Mouse (Mus musculus) embryo, embryonic 10.5 days (tissue): ENCODE measurements at regions not wholly inside any gene's neighbourhood (a gene's known extent, or its start where the extent isn't known, plus 50 kb on each side); places are given as distances from the start of the nearest gene placed in this dataset.

Experiments
- DNase-seq: peaks from one replicate; pipeline ENCODE4 v3.0.0-alpha.2; 2015; ENCODE audit warnings: low spot score

- DNase-seq = no peak
Measured at GRCm38 (mm10) chr10:71754799-71755198, 407.2 kb downstream of the Ipmk start.

- DNase-seq = no peak
Measured at GRCm38 (mm10) chr10:71778903-71779302, 431.3 kb downstream of the Ipmk start.

DNA sequence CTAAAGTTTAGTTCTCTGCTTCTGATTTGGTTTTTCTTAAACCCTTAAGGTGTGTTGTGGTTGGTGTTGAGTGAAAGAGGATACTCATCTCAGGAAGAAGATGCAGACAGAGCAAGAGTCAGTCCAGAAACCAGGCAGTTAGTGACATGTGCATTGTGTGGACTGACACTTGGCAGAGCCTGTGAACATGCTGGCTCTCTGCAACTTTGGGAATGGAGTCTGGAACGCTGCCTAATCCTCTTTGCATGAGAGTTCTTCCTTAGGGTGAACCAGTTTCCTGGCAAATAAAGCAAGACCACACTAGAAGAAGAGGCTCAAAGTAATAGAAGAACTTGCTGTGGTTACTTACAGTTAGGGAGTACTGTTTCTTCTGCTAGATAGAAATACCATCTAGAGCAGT is 441.7 kb downstream of the Ipmk start:
- DNase-seq = no peak

GRCm38 (mm10) chr10:71789936-71790335 is 442.4 kb downstream of the Ipmk start:
- no peak for DNase-seq

DNA sequence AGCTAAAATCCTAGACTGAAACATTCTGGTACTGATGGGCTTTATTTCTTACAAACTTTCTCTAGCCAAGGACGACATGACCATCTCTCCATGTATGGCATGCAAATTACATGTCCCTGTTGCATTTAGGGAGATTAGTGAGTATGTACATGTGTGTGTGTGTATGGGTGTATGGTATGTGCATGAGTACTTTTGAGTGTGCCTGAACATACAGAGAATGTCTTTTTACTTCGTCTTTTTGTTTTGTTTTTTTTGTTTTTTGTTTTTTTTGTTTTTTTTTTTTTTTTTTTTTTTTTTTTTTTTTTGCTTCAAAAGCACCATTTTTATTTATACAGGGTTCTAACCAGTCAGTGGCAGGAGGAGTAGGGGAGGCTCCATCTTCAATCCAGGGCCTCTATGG is 451.1 kb downstream of the Ipmk start:
- no peak for DNase-seq

DNA sequence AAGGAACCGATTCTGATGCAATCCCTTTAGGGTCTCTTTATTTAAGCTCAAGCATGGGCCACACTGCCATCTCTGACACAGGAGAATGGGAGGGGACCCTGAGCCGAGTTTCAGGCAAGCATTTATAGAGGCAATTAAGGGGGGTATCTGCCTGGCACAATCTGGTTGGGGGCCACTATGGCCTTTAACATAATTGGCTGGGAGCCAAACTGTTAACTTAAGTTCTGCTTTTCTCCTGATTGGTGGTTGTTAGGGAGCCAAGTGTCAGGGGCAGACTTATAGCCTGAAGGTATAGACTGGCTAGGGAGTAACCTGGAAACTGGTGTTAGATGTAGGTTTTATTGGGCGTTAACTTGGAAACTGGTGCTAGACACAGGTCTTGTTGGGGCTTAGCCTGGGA is 454.9 kb downstream of the Ipmk start:
- no peak for DNase-seq

DNA sequence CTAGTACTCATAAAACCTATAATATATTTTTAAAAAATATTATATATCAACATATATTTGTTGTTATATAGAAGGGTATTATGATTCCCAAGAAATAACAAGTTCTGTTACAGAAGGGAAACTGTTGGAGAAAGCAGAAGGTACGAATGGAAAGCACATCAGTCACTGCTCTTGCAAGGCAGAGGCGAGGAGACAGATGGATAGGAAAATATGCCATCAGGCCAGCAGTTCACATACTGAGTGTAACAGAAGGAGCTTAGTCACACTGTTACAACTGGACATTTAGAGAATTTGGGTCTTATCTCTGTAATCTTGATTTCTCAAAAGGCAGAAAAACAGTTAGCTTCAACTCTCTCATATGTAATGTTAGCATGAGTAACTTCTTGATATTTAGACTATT is 485.1 kb downstream of the Ipmk start:
- no peak for DNase-seq

DNA sequence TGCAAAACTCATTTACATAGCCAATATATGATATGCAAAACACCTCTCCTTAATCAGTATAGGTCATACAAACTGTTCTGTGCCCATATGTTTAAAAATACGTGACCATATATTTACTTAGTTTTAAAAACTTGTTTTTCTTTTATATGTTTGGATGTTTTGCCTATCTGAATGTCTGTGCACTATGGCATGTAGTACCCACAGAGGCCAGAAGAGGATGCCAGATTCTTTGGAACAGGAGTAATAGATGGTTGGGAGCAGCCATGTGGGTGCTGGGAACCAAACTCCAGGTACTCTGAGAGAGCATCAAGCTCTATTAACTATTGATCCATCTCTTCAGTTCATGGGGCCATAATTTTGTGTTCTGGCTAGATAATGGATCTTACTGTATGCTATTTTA is 487.5 kb downstream of the Ipmk start:
- no peak for DNase-seq

DNA sequence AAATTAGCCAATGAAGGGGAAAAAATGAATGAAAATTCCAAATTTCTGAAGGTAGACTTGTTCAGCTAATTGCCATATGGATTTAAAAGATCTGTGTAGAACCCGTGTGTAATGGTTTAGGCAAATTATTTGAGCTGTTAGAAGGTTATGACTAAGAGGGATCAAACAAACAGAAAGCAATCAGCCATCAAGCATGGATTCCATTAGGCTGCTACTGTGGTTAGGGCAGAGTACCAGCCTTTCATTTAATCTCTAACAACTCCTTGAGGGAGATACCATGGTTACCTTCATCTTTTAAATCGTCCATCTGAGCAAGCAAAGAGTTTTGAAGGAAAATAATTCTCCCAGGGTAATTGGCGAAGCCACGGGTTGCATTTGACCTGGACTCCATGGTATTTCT is 509.5 kb downstream of the Ipmk start:
- DNase-seq = no peak

- DNase-seq = peak; percentile 69
Measured at GRCm38 (mm10) chr10:71857518-71857973, 510.0 kb downstream of the Ipmk start.

GRCm38 (mm10) chr10:71893726-71894125 is 546.2 kb downstream of the Ipmk start:
- no peak for DNase-seq

- DNase-seq = no peak
Measured at GRCm38 (mm10) chr10:71905029-71905428, 557.5 kb downstream of the Ipmk start.
